Mouse (Mus musculus): Measurements from ENCODE around the gene Foxp1. TPM values are rescaled to one million over a fixed set of nuclear protein-coding genes. Genes with fewer than 3 reads are reported as not detected.

The Foxp1 gene
- polyA plus RNA-seq, 1 experiment from 2014 or later: 66.8 TPM

DNA sequence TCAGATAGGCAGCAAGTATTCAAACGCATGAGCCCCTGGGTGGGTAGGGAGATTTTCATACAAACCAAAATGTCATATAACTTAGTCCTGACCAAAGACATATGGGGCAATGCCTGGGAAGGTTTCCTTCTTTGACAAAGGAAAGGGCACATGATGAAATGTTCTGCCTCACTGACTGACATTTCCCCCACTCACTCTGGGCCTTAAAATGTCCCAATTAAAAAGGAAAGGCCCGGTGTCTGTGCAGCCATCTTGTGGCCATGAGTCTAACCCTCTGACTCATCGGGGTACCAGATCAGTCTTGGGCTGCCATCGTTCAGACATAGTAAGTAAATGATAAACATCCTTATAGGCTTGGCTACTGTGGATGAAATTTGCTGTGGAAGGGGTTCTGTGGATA, 310.1 kb downstream of the Foxp1 start:
- H3K9ac ChIP-seq: no peak overlapping the region
- H3K4me2 ChIP-seq: no peak overlapping the region
- H3K4me3 ChIP-seq: no peak overlapping the region
- 87% methylated on average over 4 of the region's 4 CpGs for WGBS
- 0 out of 2 replicates have a peak, but pooled peaks cover 3% of the 10 kb centered on the region for H3K36me3 ChIP-seq
- no peak overlapping the region for H3K27ac ChIP-seq
- no peaks in the 10 kb centered on the region for H3K27me3 ChIP-seq
- peaks cover 10% of the 10 kb centered on the region for H3K4me1 ChIP-seq (replicated peaks)
- H3K9me3 ChIP-seq (replicated peaks): no peaks in the 10 kb centered on the region
- no peak for ATAC-seq (replicated peaks; ENCODE audit: insufficient number of reproducible peaks, insufficient read depth, low FRiP score, low read depth)

DNA sequence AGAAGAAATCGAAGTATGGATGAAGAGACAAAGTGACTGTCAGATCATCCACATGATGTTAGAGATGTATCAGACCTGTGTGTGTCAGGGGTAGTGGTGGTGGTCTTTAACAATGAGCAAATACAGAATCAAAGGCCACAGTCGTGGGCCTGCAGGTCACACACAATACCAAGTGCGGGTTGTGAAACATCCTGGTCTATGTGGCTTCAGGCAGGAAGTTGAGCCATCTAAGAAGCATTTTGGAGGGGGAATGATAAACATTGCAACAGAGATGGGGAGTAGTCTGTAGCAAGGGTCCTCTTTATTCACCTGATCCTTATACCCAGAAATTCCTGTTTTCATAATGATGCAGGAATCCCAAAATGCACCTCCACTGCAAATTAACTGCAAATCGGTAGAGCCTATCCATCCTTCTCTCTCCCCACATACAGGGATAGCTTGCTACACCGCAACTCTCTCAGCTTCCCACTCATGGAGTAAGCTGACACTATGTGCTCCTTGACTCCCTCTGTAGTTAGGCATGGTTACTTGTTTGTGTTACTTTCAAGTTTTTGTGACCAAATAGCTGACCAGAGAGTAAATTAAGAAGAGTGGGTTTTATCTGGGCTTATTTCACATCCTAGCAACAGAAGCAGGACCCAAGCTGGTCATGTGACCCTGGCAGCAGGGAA, 310.7 kb downstream of the Foxp1 start:
- Histone ChIP-seq H3K4me3 (no peak overlapping the region), H3K9me3 (replicated peaks) (no peaks in the 10 kb centered on the region), H3K27me3 (no peaks in the 10 kb centered on the region), H3K4me2 (no peak overlapping the region), H3K4me1 (replicated peaks) (peaks cover 15% of the 10 kb centered on the region), H3K36me3 (0 out of 2 replicates have a peak, but pooled peaks cover 3% of the 10 kb centered on the region), H3K27ac (no peak overlapping the region), H3K9ac (no peak overlapping the region)
- ATAC-seq (replicated peaks; ENCODE audit: insufficient number of reproducible peaks, insufficient read depth, low FRiP score, low read depth): no peak
- 78% methylated on average over 5 of the region's 5 CpGs for WGBS

DNA sequence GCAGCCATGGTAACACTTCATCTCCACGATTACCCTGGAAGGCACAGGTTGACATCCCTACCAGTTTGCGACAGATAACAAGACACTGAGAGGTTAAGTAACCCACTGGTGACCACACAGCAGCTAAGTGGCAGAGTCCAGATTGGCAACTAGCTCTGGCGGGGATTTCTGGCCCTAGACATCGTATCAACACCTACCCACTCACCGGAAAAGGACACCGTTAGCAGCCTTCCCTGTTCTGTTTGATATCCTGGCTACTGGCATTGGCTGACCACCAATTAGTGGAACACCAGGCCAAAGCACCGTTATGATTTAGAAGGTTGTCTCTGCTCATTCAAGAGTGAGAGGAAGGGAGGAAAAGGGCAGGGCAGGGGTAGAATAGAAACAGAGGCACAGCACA, 312.4 kb downstream of the Foxp1 start:
- H3K4me2 ChIP-seq: no peak overlapping the region
- H3K9ac ChIP-seq: no peak overlapping the region
- H3K27me3 ChIP-seq: no peaks in the 10 kb centered on the region
- no peak overlapping the region for H3K27ac ChIP-seq
- H3K4me1 ChIP-seq (replicated peaks): peaks cover 27% of the 10 kb centered on the region
- WGBS: 62% methylated on average over 7 of the region's 7 CpGs
- H3K4me3 ChIP-seq: no peak overlapping the region
- H3K9me3 ChIP-seq (replicated peaks): no peaks in the 10 kb centered on the region
- H3K36me3 ChIP-seq: 0 out of 2 replicates have a peak, but pooled peaks cover 3% of the 10 kb centered on the region
- ATAC-seq (replicated peaks; ENCODE audit: insufficient number of reproducible peaks, insufficient read depth, low FRiP score, low read depth): no peak

DNA sequence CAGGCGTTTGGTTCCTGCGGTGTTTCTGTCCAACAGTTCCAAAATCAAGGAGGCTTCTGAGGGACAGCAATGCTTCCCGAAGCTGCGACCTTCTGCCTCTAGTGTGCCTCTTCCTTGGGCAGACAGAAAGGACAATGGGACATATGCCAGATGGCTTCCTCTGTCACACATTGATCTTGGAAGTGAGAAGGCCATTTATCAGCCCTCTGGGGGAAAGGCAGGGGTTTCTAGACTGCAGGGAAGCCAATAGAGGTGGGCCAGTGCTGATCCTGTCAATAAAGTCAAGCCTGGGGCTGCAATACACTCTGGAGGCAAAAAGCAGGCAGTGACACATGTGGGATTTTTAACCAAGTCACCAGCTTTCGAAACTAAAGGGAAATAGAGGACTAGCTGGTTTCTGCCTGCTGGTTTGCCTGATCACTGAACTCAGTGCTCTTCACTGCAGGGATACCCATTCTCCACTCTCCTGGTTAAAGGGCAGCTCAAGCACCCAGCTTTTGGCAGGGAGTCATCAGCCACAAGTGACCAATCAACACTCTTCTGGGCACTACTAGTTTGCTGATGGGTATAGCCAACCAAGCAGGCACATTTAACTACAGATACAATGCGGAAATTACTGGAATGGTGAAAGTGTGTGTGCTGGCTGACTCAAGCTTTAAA, 315.2 kb downstream of the Foxp1 start:
- H3K27ac ChIP-seq: peak overlapping the region; percentile 64
- peaks cover 36% of the 10 kb centered on the region for H3K4me1 ChIP-seq (replicated peaks)
- H3K36me3 ChIP-seq: 0 out of 2 replicates have a peak, but pooled peaks cover 3% of the 10 kb centered on the region
- WGBS: 44% methylated on average over 6 of the region's 6 CpGs
- H3K9me3 ChIP-seq (replicated peaks): no peaks in the 10 kb centered on the region
- H3K27me3 ChIP-seq: no peaks in the 10 kb centered on the region
- no peak overlapping the region for H3K4me3 ChIP-seq
- H3K4me2 ChIP-seq: peak overlapping the region; percentile 63
- no peak for ATAC-seq (replicated peaks; ENCODE audit: insufficient number of reproducible peaks, insufficient read depth, low FRiP score, low read depth)
- H3K9ac ChIP-seq: peak overlapping the region; percentile 3; the same call in 1 of the 2 replicates

DNA sequence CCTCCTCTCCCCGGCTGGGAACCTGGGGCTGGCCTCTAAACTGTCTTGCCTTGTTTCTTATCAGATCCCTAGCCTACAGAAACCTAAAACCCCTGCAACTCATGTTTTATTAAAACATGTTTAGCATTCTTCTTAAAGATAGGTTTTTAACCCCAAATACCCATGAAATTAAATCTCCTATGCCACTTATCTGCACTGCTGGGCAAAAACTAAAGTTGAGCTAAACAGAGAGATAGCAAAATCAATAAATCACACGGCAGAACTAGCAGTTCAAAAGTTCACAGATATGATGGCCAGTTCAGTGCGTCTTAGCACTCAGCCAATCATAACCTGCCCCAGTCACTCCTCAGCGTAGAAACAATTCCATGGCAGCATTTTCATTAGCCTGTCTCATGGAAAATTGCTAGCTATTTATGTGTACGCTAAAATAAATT, 316.1 kb downstream of the Foxp1 start:
- Histone ChIP-seq H3K4me3 (peak overlapping the region; percentile 48), H3K4me1 (replicated peaks) (peaks cover 41% of the 10 kb centered on the region), H3K36me3 (0 out of 2 replicates have a peak, but pooled peaks cover 3% of the 10 kb centered on the region), H3K9me3 (replicated peaks) (no peaks in the 10 kb centered on the region), H3K4me2 (peak overlapping the region; percentile 63), H3K27me3 (no peaks in the 10 kb centered on the region), H3K9ac (peak overlapping the region; percentile 53; the same call in 1 of the 2 replicates), H3K27ac (peak overlapping the region; percentile 93)
- 16% methylated on average over 5 of the region's 5 CpGs for WGBS
- ATAC-seq (replicated peaks; ENCODE audit: insufficient number of reproducible peaks, insufficient read depth, low FRiP score, low read depth): no peak

GRCm38 (mm10) chr6:99205587-99206436, 316.7 kb downstream of the Foxp1 start:
- Histone ChIP-seq H3K4me2 (peak overlapping the region; percentile 63), H3K9me3 (replicated peaks) (no peaks in the 10 kb centered on the region), H3K9ac (peak overlapping the region; percentile 53), H3K4me3 (peak overlapping the region; percentile 48), H3K4me1 (replicated peaks) (peaks cover 48% of the 10 kb centered on the region), H3K27ac (peak overlapping the region; percentile 93), H3K27me3 (no peaks in the 10 kb centered on the region), H3K36me3 (0 out of 2 replicates have a peak, but pooled peaks cover 3% of the 10 kb centered on the region)
- no peak for ATAC-seq (replicated peaks; ENCODE audit: insufficient number of reproducible peaks, insufficient read depth, low FRiP score, low read depth)
- WGBS: 16% methylated on average over 13 of the region's 13 CpGs

DNA sequence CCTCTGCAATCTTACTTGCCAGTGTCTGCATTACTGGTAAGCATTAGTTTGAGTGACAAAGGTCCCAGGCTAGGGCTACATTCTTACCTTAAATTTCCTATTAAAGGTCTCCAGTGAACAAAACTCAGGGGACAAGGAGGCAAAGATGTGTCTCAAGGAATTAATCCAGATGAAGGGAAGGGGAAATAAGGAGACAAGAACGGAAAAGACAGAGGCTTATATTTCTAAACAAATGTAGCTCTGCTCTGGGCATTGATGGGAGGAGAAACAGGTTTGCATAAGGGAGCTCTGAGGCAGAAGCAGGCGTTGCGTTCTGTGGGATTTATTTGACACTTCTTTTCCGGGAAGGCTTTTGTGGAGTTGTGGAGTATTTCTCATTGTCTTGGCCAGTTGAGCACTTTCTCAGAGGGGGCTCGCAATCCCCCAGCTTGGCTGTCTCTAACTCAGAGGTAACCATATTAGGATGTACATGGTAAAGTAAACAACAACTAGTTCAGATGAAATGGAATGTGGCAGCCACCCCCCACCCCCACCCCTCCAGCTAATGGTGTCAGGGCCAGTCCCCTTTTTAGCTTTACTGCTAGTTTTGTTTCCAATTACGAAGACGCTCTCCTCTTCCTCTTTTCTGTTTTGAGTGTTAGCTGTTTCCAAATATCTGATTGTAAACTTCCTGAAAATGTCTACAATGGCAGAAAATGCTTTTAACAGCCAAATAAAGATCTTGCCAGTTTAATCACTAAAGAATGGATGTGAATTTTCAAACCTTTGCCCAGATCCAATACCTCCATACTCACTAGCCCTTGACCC, 317.5 kb downstream of the Foxp1 start:
- WGBS: 8% methylated on average over 7 of the region's 7 CpGs
- Histone ChIP-seq H3K9ac (peak overlapping the region; percentile 53), H3K4me3 (peak overlapping the region; percentile 48), H3K4me1 (replicated peaks) (peaks cover 55% of the 10 kb centered on the region), H3K27me3 (no peaks in the 10 kb centered on the region), H3K27ac (peak overlapping the region; percentile 93), H3K36me3 (0 out of 2 replicates have a peak, but pooled peaks cover 3% of the 10 kb centered on the region), H3K4me2 (peak overlapping the region; percentile 63), H3K9me3 (replicated peaks) (no peaks in the 10 kb centered on the region)
- no peak for ATAC-seq (replicated peaks; ENCODE audit: insufficient number of reproducible peaks, insufficient read depth, low FRiP score, low read depth)

DNA sequence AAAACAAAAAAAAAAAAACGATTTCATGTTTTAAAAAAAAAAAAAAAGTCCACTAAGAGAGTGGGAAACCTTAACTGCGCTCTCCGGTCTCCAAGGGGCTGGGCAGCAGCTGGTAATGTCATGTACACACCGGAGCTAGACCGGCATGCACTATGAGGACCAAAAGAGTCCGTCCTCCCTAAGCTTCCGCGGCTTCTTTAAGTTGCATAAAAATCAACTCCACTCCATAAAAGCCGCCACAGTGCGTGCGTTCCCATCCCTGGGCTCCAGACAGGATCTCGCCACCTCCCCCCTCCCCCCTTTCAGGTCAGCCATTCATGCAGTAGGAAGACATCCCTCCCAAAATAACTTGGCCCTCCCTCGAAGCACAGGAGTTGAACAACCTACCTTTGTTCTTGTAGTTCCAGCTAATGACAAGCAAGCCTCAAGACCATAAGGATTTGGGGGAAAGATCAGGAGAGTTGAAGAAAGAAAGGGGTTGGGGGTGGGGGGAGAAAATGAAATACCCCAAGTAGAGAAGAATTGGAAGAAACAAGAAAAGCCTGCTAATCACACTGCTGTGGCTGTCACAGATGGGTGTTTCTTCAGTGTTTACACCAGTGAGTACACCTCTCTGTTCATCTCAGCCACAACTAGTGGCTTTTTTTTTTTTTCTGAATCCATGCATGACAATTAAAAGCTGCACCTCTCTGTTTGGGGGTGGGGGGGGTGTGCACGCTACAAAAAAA, 318.3 kb downstream of the Foxp1 start:
- peak; percentile 43; the same call in 1 of the 2 replicates for ATAC-seq (replicated peaks; ENCODE audit: insufficient number of reproducible peaks, insufficient read depth, low FRiP score, low read depth)
- peak overlapping the region; percentile 53 for H3K9ac ChIP-seq
- 4% methylated on average over 14 of the region's 14 CpGs for WGBS
- no peaks in the 10 kb centered on the region for H3K27me3 ChIP-seq
- peak overlapping the region; percentile 48 for H3K4me3 ChIP-seq
- peak overlapping the region; percentile 63 for H3K4me2 ChIP-seq
- 0 out of 2 replicates have a peak, but pooled peaks cover 3% of the 10 kb centered on the region for H3K36me3 ChIP-seq
- no peaks in the 10 kb centered on the region for H3K9me3 ChIP-seq (replicated peaks)
- H3K4me1 ChIP-seq (replicated peaks): peaks cover 59% of the 10 kb centered on the region
- H3K27ac ChIP-seq: peak overlapping the region; percentile 93

DNA sequence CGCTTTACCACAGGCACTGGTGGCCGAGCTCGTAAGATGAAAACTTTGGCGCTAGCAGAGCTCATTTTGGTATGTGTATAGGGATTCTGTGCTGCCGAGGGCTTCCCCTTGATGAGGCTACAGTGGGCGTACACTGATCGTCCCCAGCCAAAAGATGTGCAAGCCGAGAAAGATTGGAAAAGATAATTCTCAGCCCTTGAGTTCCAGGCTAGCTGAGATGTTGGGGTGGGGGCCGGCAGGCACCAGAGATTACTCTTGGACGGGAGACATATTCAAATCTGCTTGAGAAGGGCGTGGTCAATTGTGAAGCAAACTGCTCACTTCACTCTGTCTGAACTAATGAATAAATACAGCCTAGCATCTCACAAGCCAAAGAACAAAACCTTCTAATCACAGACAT, 319.3 kb downstream of the Foxp1 start:
- ATAC-seq (replicated peaks; ENCODE audit: insufficient number of reproducible peaks, insufficient read depth, low FRiP score, low read depth): no peak
- peaks cover 65% of the 10 kb centered on the region for H3K4me1 ChIP-seq (replicated peaks)
- peak overlapping the region; percentile 40 for H3K9ac ChIP-seq

GRCm38 (mm10) chr6:99202781-99203180, 319.7 kb downstream of the Foxp1 start:
- Histone ChIP-seq H3K4me2 (peak overlapping the region; percentile 63), H3K27me3 (no peaks in the 10 kb centered on the region), H3K4me1 (replicated peaks) (peaks cover 67% of the 10 kb centered on the region), H3K9me3 (replicated peaks) (no peaks in the 10 kb centered on the region), H3K36me3 (no peaks in the 10 kb centered on the region), H3K9ac (peak overlapping the region; percentile 37; the same call in 1 of the 2 replicates), H3K27ac (peak overlapping the region; percentile 93), H3K4me3 (peak overlapping the region; percentile 48)
- 76% methylated on average over 4 of the region's 4 CpGs for WGBS
- no peak for ATAC-seq (replicated peaks; ENCODE audit: insufficient number of reproducible peaks, insufficient read depth, low FRiP score, low read depth)

More for the DNA sequence above, 319.3 kb downstream of the Foxp1 start:
- Histone ChIP-seq H3K4me2 (peak overlapping the region; percentile 63), H3K27ac (peak overlapping the region; percentile 93), H3K9me3 (replicated peaks) (no peaks in the 10 kb centered on the region), H3K36me3 (no peaks in the 10 kb centered on the region), H3K27me3 (no peaks in the 10 kb centered on the region), H3K4me3 (peak overlapping the region; percentile 48)
- 26% methylated on average over 11 of the region's 11 CpGs for WGBS
